Mouse (Mus musculus): Measurements from ENCODE around the gene Dvl1.

- TF ChIP-seq CTCF (conservative IDR thresholded peaks at IDR 0.05; ENCODE audit: insufficient read depth, insufficient read length, low read depth, low read length): no peak
- TF ChIP-seq POLR2A (IDR thresholded peaks at IDR 0.05; ENCODE audit: low read depth, low read length): no peak
These were observed 58.4 kb downstream of the Dvl1 start for GRCm38 (mm10) chr4:155905634-155906033.

Measured in kidney, adult 2 months (tissue).